In genomic region chr11:118659305-118659704, GRCm38 (mm10) we compare ENCODE assay signal across 9 mouse cellular contexts.
DNase-seq lines count a peak whose midpoint lies in the region; ATAC-seq and TF ChIP-seq lines count a peak whose summit lies in the region.
"Had no signal": no experiment of that assay in that cellular context is flagged by ENCODE, and none has a peak within 500 bp of the region (broad histone marks: within the 10 kb centered on the region; RNA-seq: fewer than 3 reads in every experiment).

No protein-coding gene starts in this region.

- no peaks in the 10 kb centered on the region; the same call in 1 of the 2 replicates for H3K27me3 ChIP-seq in liver, embryonic 11.5 days (replicated peaks; ENCODE audit: control insufficient read depth, insufficient read depth, low read length)

- intact Hi-C loops in heart, postnatal 10 days (cut with DNase I): no loop called here

- WGBS in liver, embryonic 11.5 days: 15% methylated on average over 10 of the region's 10 CpGs

- H3K9ac ChIP-seq in liver, embryonic 11.5 days (ENCODE audit: low read depth, low read length): no peak overlapping the region

- no peak overlapping the region for H3K4me2 ChIP-seq in liver, embryonic 11.5 days

- TF ChIP-seq CTCF in brain, embryonic 14.5 days (IDR thresholded peaks at IDR 0.05; ENCODE audit: borderline replicate concordance, extremely low read depth, insufficient read depth, insufficient read length): peak; percentile 46; the same call in 1 of the 2 replicates

- H3K4me3 ChIP-seq in liver, embryonic 11.5 days (ENCODE audit: low read depth, low read length): no peak overlapping the region

- no peak overlapping the region for H3K27ac ChIP-seq in liver, embryonic 11.5 days (ENCODE audit: low read depth, low read length)
- H3K27ac ChIP-seq: macrophage had no signal

- ATAC-seq in liver, embryonic 11.5 days (replicated peaks; ENCODE audit: low FRiP score): no peak

- peak; percentile 29 to 55 for DNase-seq in heart, postnatal 10 days
- DNase-seq in heart, adult 11 months: no peak
- peak; percentile 66 for DNase-seq in A20 (ENCODE audit: low read depth, low spot score)
- peak; percentile 59 for DNase-seq in brain, embryonic 14.5 days (ENCODE audit: low read depth)
- DNase-seq in liver, embryonic 11.5 days (ENCODE audit: low spot score): peak; percentile 41
- no peak for DNase-seq in right cerebral cortex, postnatal 14 days
- DNase-seq in cerebellum, adult 11 months: no peak
- no peak for DNase-seq in cerebellum, adult 8-10 months

- no peaks in the 10 kb centered on the region for H3K4me1 ChIP-seq in liver, embryonic 11.5 days (replicated peaks; ENCODE audit: control insufficient read depth, insufficient read depth, low read length)

- TF ChIP-seq POLR2A in brain, embryonic 14.5 days (IDR thresholded peaks at IDR 0.05; ENCODE audit: borderline replicate concordance, extremely low read depth, insufficient read depth, insufficient read length, poor library complexity, severe bottlenecking): no peak

- no peaks in the 10 kb centered on the region for H3K9me3 ChIP-seq in liver, embryonic 11.5 days (ENCODE audit: control insufficient read depth, low read length)

- H3K36me3 ChIP-seq in liver, embryonic 11.5 days (ENCODE audit: control insufficient read depth, insufficient read depth, low read length): no peaks in the 10 kb centered on the region

Comparison
In these comparisons a context has a peak if more than half of its experiments do, and no peak if none do; other contexts are left out.
1. DNase-seq: peak in heart, postnatal 10 days (2 of 2), A20 (single experiment), brain, embryonic 14.5 days (single experiment) and liver, embryonic 11.5 days (single experiment); none in heart, adult 11 months (single experiment), right cerebral cortex, postnatal 14 days (single experiment), cerebellum, adult 11 months (single experiment) and cerebellum, adult 8-10 months (single experiment).